Mouse (Mus musculus): ENCODE measurements around the gene Krt35. TPM values are rescaled to one million over a fixed set of nuclear protein-coding genes. Genes with fewer than 3 reads are reported as not detected.

Krt35 gene
- total RNA-seq (2021) = not detected

- no peak for DNase-seq
These were observed at the start of gene Krt35 for GRCm38 (mm10) chr11:100096141-100096540. Gene Krt35 (minus strand): TSS chr11:100096241.

- DNase-seq = no peak
These were observed 49.1 kb upstream of the Krt35 start for GRCm38 (mm10) chr11:100145104-100145503.

- no peak for DNase-seq
These were observed 44.9 kb upstream of the Krt35 start for GRCm38 (mm10) chr11:100140966-100141365.

DNA sequence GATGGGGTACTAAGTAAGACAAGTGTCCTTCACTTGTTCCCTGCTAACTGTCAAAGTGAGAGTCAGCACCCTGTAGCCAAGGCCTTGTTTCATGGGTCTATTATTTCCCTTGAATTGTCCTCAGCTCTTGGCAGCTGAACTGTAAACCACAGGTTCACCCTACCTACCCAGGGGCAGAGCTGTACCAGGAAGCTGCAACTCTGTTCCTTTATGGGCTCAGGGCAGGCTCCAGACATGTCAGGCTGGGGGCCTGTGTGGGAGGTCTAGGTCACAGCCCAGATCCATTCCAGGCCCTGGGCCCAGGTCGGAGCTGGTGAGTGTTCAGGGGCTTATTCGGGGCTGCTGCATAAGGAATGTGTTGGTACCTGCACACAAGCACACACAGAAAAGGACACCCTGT is 43.4 kb upstream of the Krt35 start:
- no peak for DNase-seq

DNA sequence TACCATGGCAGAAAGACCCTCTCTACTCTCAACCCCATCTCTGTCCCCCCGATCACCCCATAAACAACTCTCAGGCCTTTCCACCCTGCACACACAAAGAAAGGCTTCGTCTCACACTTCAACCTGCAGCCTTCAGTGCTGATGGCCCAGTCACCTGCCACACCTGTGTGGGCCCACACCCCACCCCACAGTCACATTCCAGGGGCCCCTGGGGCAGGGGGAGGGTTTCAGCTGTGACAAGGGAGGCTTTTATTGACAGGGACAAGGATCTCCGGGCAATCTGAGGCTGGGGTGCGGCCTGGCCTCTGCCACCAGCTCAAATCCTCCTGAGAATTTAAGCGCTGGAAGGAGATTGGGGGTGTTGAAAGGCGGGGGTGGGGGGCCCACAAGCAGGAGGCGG is 42.8 kb upstream of the Krt35 start:
- DNase-seq = no peak

- no peak for DNase-seq
These were observed 41.7 kb upstream of the Krt35 start for GRCm38 (mm10) chr11:100137693-100138092.

- no peak for DNase-seq
These were observed 40.5 kb upstream of the Krt35 start for GRCm38 (mm10) chr11:100136559-100136958.

DNA sequence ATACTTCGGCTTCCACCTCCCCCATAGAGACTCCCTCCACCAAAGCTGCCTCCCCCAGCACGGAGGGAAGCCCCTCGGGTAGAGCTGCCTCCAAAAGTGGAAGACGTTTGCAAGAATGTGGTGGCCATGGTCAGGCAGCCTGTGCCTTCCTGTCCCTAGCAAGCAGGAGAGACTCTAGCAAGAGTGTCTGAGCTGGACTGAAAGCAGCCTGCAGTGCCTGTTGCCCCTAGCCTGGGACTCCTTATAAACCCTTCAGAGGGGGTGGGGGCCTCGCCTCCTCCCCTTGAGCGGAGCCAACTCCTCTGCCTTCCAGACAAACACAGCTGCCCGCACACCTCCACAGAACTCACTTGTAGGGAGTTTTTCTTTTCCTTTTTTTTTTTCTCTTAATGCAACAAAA is 39.7 kb upstream of the Krt35 start, which contains the start of gene Krt15:
TSS of gene Krt15 (minus strand) at position 198 of the 400 bp plus-strand sequence.
- DNase-seq = no peak

DNA sequence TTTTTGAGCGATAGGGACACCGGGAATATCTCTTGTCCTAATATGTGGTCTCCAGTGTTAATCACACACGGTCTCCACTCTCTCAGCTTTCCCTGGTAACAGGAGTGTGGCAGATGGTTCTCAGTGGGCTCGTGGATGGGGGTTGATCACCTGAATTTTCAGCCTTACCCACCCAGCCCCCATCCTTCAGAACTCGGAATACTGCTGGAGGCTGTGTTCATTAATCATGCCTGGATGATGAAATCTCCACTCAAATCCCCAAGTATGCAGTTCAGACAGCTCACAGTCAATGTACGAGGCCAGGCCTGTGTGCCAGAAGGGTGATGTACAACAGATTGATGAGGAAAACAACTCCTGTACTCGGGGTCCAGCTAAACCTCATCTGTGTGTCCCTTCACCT is 28.9 kb upstream of the Krt35 start:
- no peak for DNase-seq

GRCm38 (mm10) chr11:100121466-100121865 is 25.4 kb upstream of the Krt35 start, which contains the start of gene Krt13:
Gene Krt13 (minus strand): TSS chr11:100121566.
- no peak for DNase-seq

GRCm38 (mm10) chr11:100120331-100120730 is 24.3 kb upstream of the Krt35 start:
- no peak for DNase-seq

- DNase-seq = no peak
These were observed 17.6 kb upstream of the Krt35 start for GRCm38 (mm10) chr11:100113742-100114029.

GRCm38 (mm10) chr11:100112935-100113741 is 17.1 kb upstream of the Krt35 start:
- no peak for DNase-seq

- DNase-seq = no peak
These were observed 9.6 kb upstream of the Krt35 start, which contains the start of gene Krt36 for GRCm38 (mm10) chr11:100105576-100106122. Gene Krt36 (minus strand): TSS chr11:100105626.

- no peak for DNase-seq
These were observed 6.8 kb upstream of the Krt35 start for GRCm38 (mm10) chr11:100102693-100103429.

DNA sequence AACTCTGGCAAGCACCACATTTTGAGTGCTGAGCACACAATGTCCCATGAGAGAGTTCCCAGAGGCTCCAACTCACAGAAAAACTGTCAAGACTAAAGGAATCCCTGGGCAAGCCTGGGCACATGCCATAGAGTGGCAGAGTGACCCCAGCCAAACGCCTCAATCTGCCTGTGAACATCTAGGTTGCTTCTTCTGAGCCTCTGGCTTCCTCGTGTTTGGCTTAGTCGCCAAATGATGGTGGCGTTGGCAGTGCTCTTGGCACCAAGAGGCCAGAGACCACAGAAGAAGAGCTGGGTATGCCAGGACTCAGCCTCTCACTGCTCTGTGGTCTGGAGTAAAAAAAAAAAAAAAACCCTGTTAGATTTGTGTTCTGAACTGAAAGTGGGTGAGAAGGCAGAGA is 4.3 kb upstream of the Krt35 start:
- no peak for DNase-seq

- no peak for DNase-seq
These were observed 1.8 kb upstream of the Krt35 start for GRCm38 (mm10) chr11:100097819-100098218.

DNA sequence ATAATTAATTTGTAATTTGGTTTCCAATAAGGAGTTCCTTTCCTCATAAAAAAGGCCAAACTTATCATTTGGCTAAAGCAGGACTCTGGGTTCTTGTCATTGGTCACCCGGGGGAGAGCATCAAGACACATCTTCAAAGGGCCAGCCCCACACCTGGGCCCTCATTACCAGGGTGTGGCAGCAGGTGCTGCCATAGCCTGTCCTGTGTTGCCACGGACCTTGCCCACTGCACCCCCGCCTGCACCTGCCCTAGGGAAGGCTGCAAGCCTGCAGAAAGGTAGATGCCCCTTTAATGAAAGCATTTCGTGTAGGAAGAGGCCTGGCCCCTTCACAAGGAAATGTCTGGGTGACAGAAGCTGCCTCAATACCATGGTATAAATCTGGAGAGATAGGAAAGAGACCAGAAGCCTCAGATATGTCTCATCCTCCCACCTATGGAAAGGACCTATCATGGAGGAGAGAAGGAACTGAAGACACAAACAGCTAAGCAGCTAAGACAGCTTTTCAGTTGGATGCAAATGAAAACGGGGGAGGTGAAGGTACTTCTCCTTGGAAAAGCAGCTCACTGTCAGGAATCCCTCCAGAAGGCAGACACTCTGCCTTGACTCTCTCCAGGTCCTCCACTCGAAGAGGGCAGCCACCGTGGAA is 7.5 kb downstream of the Krt35 start:
- no peak for DNase-seq

- no peak for DNase-seq
These were observed 8.2 kb downstream of the Krt35 start, which contains the start of gene Krt32 for GRCm38 (mm10) chr11:100087861-100088260. Gene Krt32 (minus strand): TSS chr11:100088226.

GRCm38 (mm10) chr11:100073873-100074272 is 22.2 kb downstream of the Krt35 start:
- no peak for DNase-seq

DNA sequence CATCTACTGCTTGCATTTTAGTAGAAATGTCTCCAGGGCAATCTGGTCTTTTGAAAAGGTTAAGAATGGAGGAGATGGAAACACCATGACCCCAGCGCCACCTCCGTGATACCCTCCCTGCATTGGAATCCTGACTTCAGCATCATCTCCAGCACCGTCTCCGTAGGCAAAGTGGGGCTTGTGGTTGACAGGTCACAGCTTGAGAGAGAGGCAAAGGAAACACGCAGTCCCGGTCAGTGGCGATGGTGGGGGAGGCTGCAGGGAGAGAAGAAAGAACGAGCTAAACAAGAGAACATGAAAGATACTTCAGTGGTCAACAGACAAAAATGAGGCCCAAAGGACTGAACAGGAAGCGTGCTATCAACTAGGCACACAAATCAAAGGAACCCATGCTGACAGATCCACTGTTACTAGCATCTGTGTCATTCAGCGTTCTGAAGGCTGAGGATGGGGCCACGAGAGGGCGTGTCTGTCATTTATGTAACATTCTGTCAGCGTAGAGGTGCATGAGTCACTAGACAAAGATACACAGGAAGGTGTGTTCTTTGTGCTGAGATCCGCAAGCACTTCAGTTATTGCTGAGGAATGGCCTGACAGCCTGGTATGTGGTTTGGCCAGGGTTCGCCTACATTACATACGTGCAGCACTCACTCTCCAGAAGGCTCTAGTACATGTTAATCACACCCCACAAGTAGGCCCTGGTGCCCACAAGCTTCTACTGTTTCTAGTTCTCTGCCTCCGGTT is 28.6 kb downstream of the Krt35 start:
- DNase-seq = no peak

Measured in heart, postnatal 4 days (tissue).